Mouse (Mus musculus): Measurements from ENCODE around the gene Nfatc2ip. TPM values are rescaled to one million over a fixed set of nuclear protein-coding genes. Genes with fewer than 3 reads are reported as not detected.

The Nfatc2ip gene
- 1.1 and 1.3 TPM in 2 replicates for polyA plus RNA-seq (2015; fragmentation: Nextera tagmentation; extraction: Ambion mirVana)

- H3K9me3 ChIP-seq (ENCODE audit: control insufficient read depth, low read length) = no peaks in the 10 kb centered on the region
- H3K27ac ChIP-seq (replicated peaks) = 0 out of 2 replicates have a peak within 1 kb of the TSS, but pooled peaks have one; percentile 56
- under 1% methylated on average over 59 of the region's 59 CpGs for WGBS
Measured at GRCm38 (mm10) chr7:126396298-126397119, at the start of gene Nfatc2ip. Gene Nfatc2ip (minus strand): TSS chr7:126396737.

GRCm38 (mm10) chr7:126446217-126446616 lies 49.7 kb upstream of the Nfatc2ip start:
- no peak overlapping the region for H3K4me2 ChIP-seq (replicated peaks; ENCODE audit: low read depth)
- no peaks in the 10 kb centered on the region for H3K4me1 ChIP-seq (replicated peaks; ENCODE audit: control insufficient read depth, insufficient read depth)
- TF ChIP-seq EP300 (optimal IDR thresholded peaks at IDR 0.05) (no peak), CTCF (IDR thresholded peaks at IDR 0.05; ENCODE audit: low read depth) (no peak)
- 89% methylated on average over 16 of the region's 21 CpGs for WGBS
- no peaks in the 10 kb centered on the region for H3K9me3 ChIP-seq (ENCODE audit: control insufficient read depth, low read length)
- 0 out of 2 replicates have a peak, but pooled peaks have one; percentile 13 for ATAC-seq (ENCODE audit: low FRiP score, low TSS enrichment)
- no peak overlapping the region for H3K4me3 ChIP-seq (ENCODE audit: low read depth, low read length)
- peaks cover 26% of the 10 kb centered on the region for H3K36me3 ChIP-seq (ENCODE audit: control insufficient read depth, insufficient read depth, low read length)
- H3K27me3 ChIP-seq (ENCODE audit: control insufficient read depth, insufficient read depth, low read length) = no peaks in the 10 kb centered on the region
- H3K27ac ChIP-seq (replicated peaks) = no peak overlapping the region
- no peak for DNase-seq (ENCODE audit: low spot score)
- no peak overlapping the region for H3K9ac ChIP-seq (ENCODE audit: low read length)

More at GRCm38 (mm10) chr7:126396298-126397119, at the start of gene Nfatc2ip:
- ATAC-seq (ENCODE audit: low FRiP score, low TSS enrichment) = peak; percentile 99
- Histone ChIP-seq H3K4me3 (ENCODE audit: low read depth, low read length) (peak within 1 kb of the TSS; percentile 92), H3K27me3 (ENCODE audit: control insufficient read depth, insufficient read depth, low read length) (no peaks in the 10 kb centered on the region), H3K4me1 (replicated peaks; ENCODE audit: control insufficient read depth, insufficient read depth) (no peaks in the 10 kb centered on the region), H3K9ac (ENCODE audit: low read length) (peak within 1 kb of the TSS; percentile 82), H3K4me2 (replicated peaks; ENCODE audit: low read depth) (peak within 1 kb of the TSS; percentile 97), H3K36me3 (ENCODE audit: control insufficient read depth, insufficient read depth, low read length) (0 out of 2 replicates have a peak, but pooled peaks cover 2% of the 10 kb centered on the region)
- DNase-seq (ENCODE audit: low spot score) = peak; percentile 94
- TF ChIP-seq CTCF (IDR thresholded peaks at IDR 0.05; ENCODE audit: low read depth) = no peak
- TF ChIP-seq EP300 (optimal IDR thresholded peaks at IDR 0.05) = peak; percentile 71

- DNase-seq (ENCODE audit: low spot score) (no peak), ATAC-seq (ENCODE audit: low FRiP score, low TSS enrichment) (no peak)
- 94% methylated on average over 15 of the region's 15 CpGs for WGBS
- TF ChIP-seq CTCF (IDR thresholded peaks at IDR 0.05; ENCODE audit: low read depth) (no peak), EP300 (optimal IDR thresholded peaks at IDR 0.05) (no peak)
- no peak overlapping the region for H3K4me2 ChIP-seq (replicated peaks; ENCODE audit: low read depth)
- no peaks in the 10 kb centered on the region for H3K4me1 ChIP-seq (replicated peaks; ENCODE audit: control insufficient read depth, insufficient read depth)
- peaks cover 29% of the 10 kb centered on the region for H3K36me3 ChIP-seq (ENCODE audit: control insufficient read depth, insufficient read depth, low read length)
- no peaks in the 10 kb centered on the region for H3K9me3 ChIP-seq (ENCODE audit: control insufficient read depth, low read length)
- H3K9ac ChIP-seq (ENCODE audit: low read length) = no peak overlapping the region
- H3K27me3 ChIP-seq (ENCODE audit: control insufficient read depth, insufficient read depth, low read length) = no peaks in the 10 kb centered on the region
- H3K4me3 ChIP-seq (ENCODE audit: low read depth, low read length) = no peak overlapping the region
- H3K27ac ChIP-seq (replicated peaks) = no peak overlapping the region
Measured at GRCm38 (mm10) chr7:126445104-126445815, 48.7 kb upstream of the Nfatc2ip start.

- DNase-seq (ENCODE audit: low spot score) (no peak), ATAC-seq (ENCODE audit: low FRiP score, low TSS enrichment) (no peak)
- no peak overlapping the region for H3K4me2 ChIP-seq (replicated peaks; ENCODE audit: low read depth)
- TF ChIP-seq EP300 (optimal IDR thresholded peaks at IDR 0.05) = no peak
- TF ChIP-seq CTCF (IDR thresholded peaks at IDR 0.05; ENCODE audit: low read depth) = no peak
- no peaks in the 10 kb centered on the region for H3K27me3 ChIP-seq (ENCODE audit: control insufficient read depth, insufficient read depth, low read length)
- H3K9me3 ChIP-seq (ENCODE audit: control insufficient read depth, low read length) = no peaks in the 10 kb centered on the region
- no peaks in the 10 kb centered on the region for H3K4me1 ChIP-seq (replicated peaks; ENCODE audit: control insufficient read depth, insufficient read depth)
- WGBS = 92% methylated on average over 9 of the region's 9 CpGs
- H3K36me3 ChIP-seq (ENCODE audit: control insufficient read depth, insufficient read depth, low read length) = peaks cover 29% of the 10 kb centered on the region
- no peak overlapping the region for H3K9ac ChIP-seq (ENCODE audit: low read length)
- no peak overlapping the region for H3K4me3 ChIP-seq (ENCODE audit: low read depth, low read length)
- H3K27ac ChIP-seq (replicated peaks) = no peak overlapping the region
Measured at GRCm38 (mm10) chr7:126444536-126444935, 48.0 kb upstream of the Nfatc2ip start.

GRCm38 (mm10) chr7:126443997-126444396 lies 47.5 kb upstream of the Nfatc2ip start:
- no peak for ATAC-seq (ENCODE audit: low FRiP score, low TSS enrichment)
- Histone ChIP-seq H3K4me2 (replicated peaks; ENCODE audit: low read depth) (no peak overlapping the region), H3K4me1 (replicated peaks; ENCODE audit: control insufficient read depth, insufficient read depth) (no peaks in the 10 kb centered on the region), H3K4me3 (ENCODE audit: low read depth, low read length) (no peak overlapping the region), H3K27me3 (ENCODE audit: control insufficient read depth, insufficient read depth, low read length) (no peaks in the 10 kb centered on the region), H3K9me3 (ENCODE audit: control insufficient read depth, low read length) (no peaks in the 10 kb centered on the region), H3K9ac (ENCODE audit: low read length) (no peak overlapping the region), H3K27ac (replicated peaks) (no peak overlapping the region), H3K36me3 (ENCODE audit: control insufficient read depth, insufficient read depth, low read length) (peaks cover 29% of the 10 kb centered on the region)
- TF ChIP-seq EP300 (optimal IDR thresholded peaks at IDR 0.05) = no peak
- 89% methylated on average over 10 of the region's 10 CpGs for WGBS
- DNase-seq (ENCODE audit: low spot score) = no peak

Data from stomach, postnatal 0 days (tissue).